Mouse (Mus musculus) liver, embryonic 13.5 days (tissue): Measurements from ENCODE around the gene Pcdh9. TPM values are rescaled to one million over a fixed set of nuclear protein-coding genes. Genes with fewer than 3 reads are reported as not detected.

Experiments used
- ATAC-seq: fragments of 200-750 bp; cut with Nextera tagmentation; 2 replicates; pipeline ENCODE4 v1.8.0; 2017; ENCODE audit warnings: low read depth, mild to moderate bottlenecking, moderate number of reproducible peaks, moderate library complexity
- DNase-seq: peaks from one replicate; pipeline ENCODE4 v3.0.0; 2022
- H3K27ac ChIP-seq: fragments of 300-500 bp; sonication (generic); 2 replicates; pipeline ENCODE4 v1.5.1; 2015; ENCODE audit warnings: moderate library complexity, mild to moderate bottlenecking, inconsistent platforms
- H3K27me3 ChIP-seq: fragments of 300-500 bp; sonication (generic); 2 replicates; pipeline ENCODE4 v1.6.1; 2015; ENCODE audit warnings: mild to moderate bottlenecking, inconsistent platforms
- H3K36me3 ChIP-seq: fragments of 300-500 bp; sonication (generic); 2 replicates; pipeline ENCODE4 v1.6.1; 2015; ENCODE audit warnings: mild to moderate bottlenecking, inconsistent platforms
- H3K4me1 ChIP-seq: fragments of 300-500 bp; sonication (generic); replicated peaks from 2 replicates; pipeline ENCODE4 v1.6.1; 2015; ENCODE audit warnings: inconsistent platforms
- H3K4me2 ChIP-seq: fragments of 300-500 bp; sonication (generic); 2 replicates; pipeline ENCODE4 v1.6.1; 2015; ENCODE audit warnings: inconsistent platforms, mild to moderate bottlenecking, moderate library complexity
- H3K4me3 ChIP-seq: fragments of 300-500 bp; sonication (generic); replicated peaks from 2 replicates; pipeline ENCODE4 v1.5.1; 2015; ENCODE audit warnings: mild to moderate bottlenecking, inconsistent platforms
- H3K9ac ChIP-seq: fragments of 300-500 bp; sonication (generic); 2 replicates; pipeline ENCODE4 v1.6.1; 2015; ENCODE audit warnings: mild to moderate bottlenecking, inconsistent platforms
- H3K9me3 ChIP-seq: fragments of 300-500 bp; sonication (generic); replicated peaks from 2 replicates; pipeline ENCODE4 v1.6.1; 2016; ENCODE audit warnings: inconsistent platforms
- WGBS: fragments of 180-500 bp; shearing (Covaris S2); methylation state at CpG from one replicate; pipeline ENCODE4 v1.1.7; 2015; ENCODE audit not compliant: insufficient replicate concordance; 5-methylcytosine and 5-hydroxymethylcytosine counted together
- polyA plus RNA-seq: library from polyadenylated mRNA; unstranded; fragments of >200 nt; fragmentation: Nextera tagmentation; extraction: Ambion mirVana; gene quantifications from 2 replicates; pipeline ENCODE4 v1.2.1, GENCODE M21; 2015

Gene Pcdh9
- polyA plus RNA-seq, 1 experiment from 2014 or later, result 0.80 TPM

- no peak for ATAC-seq
- H3K27ac ChIP-seq, result no peak overlapping the region
- H3K27me3 ChIP-seq, result no peaks in the 10 kb centered on the region
- DNase-seq, result no peak
- no peak overlapping the region for H3K4me3 ChIP-seq
- H3K36me3 ChIP-seq, result no peaks in the 10 kb centered on the region
- H3K9ac ChIP-seq, result no peak overlapping the region
- H3K4me1 ChIP-seq, result no peaks in the 10 kb centered on the region
- H3K9me3 ChIP-seq, result no peaks in the 10 kb centered on the region
- H3K4me2 ChIP-seq, result no peak overlapping the region
- 69% methylated on average over 8 of the region's 8 CpGs for WGBS
These were observed 823.6 kb downstream of the Pcdh9 start for GRCm38 (mm10) chr14:93066732-93067410.

- WGBS, result 67% methylated on average over 5 of the region's 5 CpGs
- H3K4me3 ChIP-seq, result no peak overlapping the region
- no peak overlapping the region for H3K4me2 ChIP-seq
- no peaks in the 10 kb centered on the region for H3K9me3 ChIP-seq
- no peaks in the 10 kb centered on the region for H3K4me1 ChIP-seq
- H3K36me3 ChIP-seq, result no peaks in the 10 kb centered on the region
- DNase-seq (no peak), ATAC-seq (no peak)
- no peak overlapping the region for H3K27ac ChIP-seq
- H3K27me3 ChIP-seq, result no peaks in the 10 kb centered on the region
- no peak overlapping the region for H3K9ac ChIP-seq
These were observed 828.5 kb downstream of the Pcdh9 start for GRCm38 (mm10) chr14:93061824-93062620.

DNA sequence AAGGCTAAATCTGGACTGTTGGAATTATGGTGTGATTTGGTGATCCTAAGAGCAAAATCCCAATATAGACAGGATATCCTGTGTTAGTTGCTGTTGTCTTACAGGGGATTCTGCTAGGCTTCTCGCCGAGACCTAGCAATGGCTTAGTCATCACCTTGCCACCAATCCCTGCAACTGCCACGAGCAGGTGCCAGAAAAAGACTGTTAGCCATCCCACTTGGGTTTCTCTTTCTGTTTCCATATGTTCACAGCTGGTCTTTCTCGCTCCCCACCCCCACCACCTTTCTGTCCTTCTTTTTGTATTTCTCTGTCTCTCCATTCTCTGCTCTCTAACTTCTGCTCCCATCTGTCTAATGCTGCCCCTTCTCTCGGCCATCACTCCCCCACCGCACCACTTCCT lies 831.7 kb downstream of the Pcdh9 start:
- Histone ChIP-seq H3K27me3 (no peaks in the 10 kb centered on the region), H3K9me3 (no peaks in the 10 kb centered on the region)
- 67% methylated on average over 6 of the region's 6 CpGs for WGBS

DNA sequence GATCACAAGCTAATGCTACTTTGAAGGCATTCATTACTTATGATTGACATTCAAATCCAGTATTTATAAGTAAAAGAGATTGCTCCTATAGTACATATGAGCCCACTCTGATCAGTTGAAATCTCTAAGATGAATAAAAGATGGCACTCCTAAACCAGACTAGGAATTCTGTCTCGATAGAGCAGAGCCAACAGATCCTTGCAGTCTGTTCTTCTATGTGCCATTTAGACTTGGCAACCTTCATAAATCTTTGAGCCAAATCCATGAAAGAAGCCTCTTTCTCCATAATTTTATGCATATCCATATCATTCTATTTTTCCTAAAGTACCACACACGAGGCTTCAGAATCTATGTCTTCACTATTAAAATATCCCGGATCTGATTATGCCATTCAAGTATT lies 834.5 kb downstream of the Pcdh9 start:
- Histone ChIP-seq H3K9ac (no peak overlapping the region), H3K4me2 (no peak overlapping the region), H3K9me3 (no peaks in the 10 kb centered on the region), H3K4me1 (no peaks in the 10 kb centered on the region), H3K4me3 (no peak overlapping the region), H3K27me3 (no peaks in the 10 kb centered on the region), H3K36me3 (no peaks in the 10 kb centered on the region), H3K27ac (no peak overlapping the region)
- 53% methylated on average over 3 of the region's 3 CpGs for WGBS
- no peak for DNase-seq
- ATAC-seq, result no peak

More for the DNA sequence above, 831.7 kb downstream of the Pcdh9 start:
- H3K9ac ChIP-seq, result no peak overlapping the region
- no peaks in the 10 kb centered on the region for H3K36me3 ChIP-seq
- no peak overlapping the region for H3K4me3 ChIP-seq
- H3K4me1 ChIP-seq, result no peaks in the 10 kb centered on the region
- H3K4me2 ChIP-seq, result no peak overlapping the region
- no peak for ATAC-seq
- no peak overlapping the region for H3K27ac ChIP-seq
- no peak for DNase-seq

GRCm38 (mm10) chr14:93040591-93040990 lies 849.9 kb downstream of the Pcdh9 start:
- 61% methylated on average over 6 of the region's 6 CpGs for WGBS
- ATAC-seq, result no peak

GRCm38 (mm10) chr14:93039326-93040221 lies 850.9 kb downstream of the Pcdh9 start:
- no peaks in the 10 kb centered on the region for H3K9me3 ChIP-seq
- ATAC-seq (no peak), DNase-seq (no peak)
- no peak overlapping the region for H3K4me2 ChIP-seq
- WGBS, result 62% methylated on average over 8 of the region's 8 CpGs
- no peak overlapping the region for H3K27ac ChIP-seq
- no peak overlapping the region for H3K9ac ChIP-seq
- no peaks in the 10 kb centered on the region for H3K4me1 ChIP-seq
- H3K27me3 ChIP-seq, result no peaks in the 10 kb centered on the region
- no peaks in the 10 kb centered on the region for H3K36me3 ChIP-seq
- no peak overlapping the region for H3K4me3 ChIP-seq

More at GRCm38 (mm10) chr14:93040591-93040990, 849.9 kb downstream of the Pcdh9 start:
- H3K27ac ChIP-seq, result no peak overlapping the region
- no peak overlapping the region for H3K9ac ChIP-seq
- H3K4me1 ChIP-seq, result no peaks in the 10 kb centered on the region
- H3K4me2 ChIP-seq, result no peak overlapping the region
- H3K4me3 ChIP-seq, result no peak overlapping the region
- no peaks in the 10 kb centered on the region for H3K36me3 ChIP-seq
- no peaks in the 10 kb centered on the region for H3K9me3 ChIP-seq
- H3K27me3 ChIP-seq, result no peaks in the 10 kb centered on the region
- no peak for DNase-seq

DNA sequence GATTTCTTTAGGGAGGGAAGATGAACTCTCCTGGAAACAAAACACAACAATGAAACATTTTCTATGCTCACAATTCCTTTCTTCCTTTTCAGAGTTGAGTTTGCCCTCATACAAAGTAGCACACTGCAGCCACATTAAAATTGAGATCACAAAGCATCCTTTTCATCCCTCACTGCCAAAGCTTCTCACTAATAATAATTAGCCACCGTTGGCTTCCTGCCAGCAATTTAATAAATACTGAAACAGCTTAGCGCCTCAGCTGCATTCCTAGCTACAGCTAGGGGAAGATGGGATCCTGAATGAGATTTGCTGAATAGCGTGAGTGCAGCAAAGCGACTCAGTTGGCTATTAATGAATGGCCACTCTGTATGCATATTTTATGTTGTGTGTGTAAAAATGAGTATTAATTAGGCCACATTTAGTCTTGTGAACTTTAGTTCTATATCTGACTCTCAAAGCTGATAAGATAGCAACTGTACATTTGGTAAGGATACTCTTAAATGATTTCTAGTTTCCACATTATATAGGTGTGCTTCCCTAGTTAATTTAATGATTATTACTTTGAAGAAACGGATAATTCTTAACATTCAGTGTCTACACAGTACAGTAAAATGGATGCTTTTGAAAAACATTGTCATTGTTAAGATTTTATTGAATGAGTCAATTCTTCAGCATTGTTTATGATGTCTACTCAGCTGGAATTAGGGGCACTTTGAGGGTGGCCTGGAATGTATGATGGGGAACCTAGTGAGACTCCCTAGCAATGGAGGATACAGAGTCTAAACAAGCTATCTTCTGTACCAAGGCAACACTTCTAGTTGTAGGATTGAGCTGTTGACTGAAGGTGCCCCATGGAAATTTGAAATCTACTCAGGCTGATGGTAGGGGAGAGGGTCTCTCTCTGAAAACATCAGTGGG lies 881.1 kb downstream of the Pcdh9 start:
- H3K4me1 ChIP-seq, result no peaks in the 10 kb centered on the region
- ATAC-seq (no peak), DNase-seq (no peak)
- no peak overlapping the region for H3K9ac ChIP-seq
- no peaks in the 10 kb centered on the region for H3K36me3 ChIP-seq
- H3K4me2 ChIP-seq, result no peak overlapping the region
- H3K4me3 ChIP-seq, result no peak overlapping the region
- 64% methylated on average over 5 of the region's 5 CpGs for WGBS
- no peaks in the 10 kb centered on the region for H3K27me3 ChIP-seq
- H3K27ac ChIP-seq, result no peak overlapping the region
- no peaks in the 10 kb centered on the region for H3K9me3 ChIP-seq
